Mouse (Mus musculus): ENCODE data around the gene S100a2.

S100a2 gene

DNA sequence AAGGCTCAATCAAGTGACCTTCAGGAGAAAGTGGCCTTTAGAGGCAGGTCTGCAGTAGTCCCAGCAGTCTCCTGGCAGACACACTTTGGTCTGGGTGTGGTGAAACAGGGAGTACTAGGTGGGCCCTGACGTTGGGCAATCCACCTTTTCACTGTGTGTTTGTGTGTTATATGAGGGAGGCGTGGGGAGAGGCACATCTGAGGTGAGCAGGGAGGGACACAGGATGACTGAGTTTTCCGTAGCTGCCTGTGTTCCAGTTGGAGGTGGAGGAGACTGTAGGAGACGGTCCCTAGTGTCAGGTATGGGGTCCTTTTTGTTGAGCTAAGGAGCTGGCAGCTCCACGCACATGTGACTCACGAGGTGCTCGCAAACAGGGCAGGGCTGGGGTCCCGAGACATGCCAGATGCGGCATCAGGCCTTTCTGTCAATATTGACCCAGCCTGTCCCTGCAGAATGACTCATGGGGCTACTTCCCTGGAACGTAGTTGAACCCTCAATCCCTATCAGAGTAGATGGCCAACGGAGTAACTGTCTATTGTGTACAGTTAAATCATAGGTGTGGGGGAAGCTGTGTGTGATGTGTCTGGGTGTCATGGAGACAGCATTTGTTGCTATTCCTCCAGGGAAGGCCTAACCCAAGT is 24.7 kb downstream of the S100a2 start:
- in situ Hi-C loops (cut with MboI, MseI), result loop anchor here (5.0 kb wide), 1 partner anchor 37 kb away; no protein-coding TSS in a partner anchor

DNA sequence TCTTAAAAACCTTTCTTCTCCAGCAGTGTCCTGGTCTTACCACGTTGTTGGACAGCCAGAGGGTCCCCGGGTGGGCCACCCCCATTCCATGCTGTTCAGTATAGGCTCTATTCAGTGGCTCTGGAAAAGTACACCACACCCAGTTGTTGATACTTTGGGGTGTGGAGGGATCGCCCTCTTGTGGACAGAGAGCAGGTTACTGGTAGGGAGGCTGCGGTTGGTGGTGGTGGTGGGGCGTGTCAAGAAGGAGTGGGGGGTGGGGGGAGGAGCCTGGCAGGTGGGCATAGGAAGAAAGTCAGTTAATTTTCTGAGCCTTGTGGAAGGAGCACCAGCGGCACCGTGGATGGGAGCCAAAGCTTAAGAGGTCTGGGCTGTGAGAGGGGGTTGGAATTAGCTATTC is 25.4 kb downstream of the S100a2 start:
- in situ Hi-C loops (cut with MboI, MseI), result no loop called here

GRCm38 (mm10) chr3:90615911-90616310 is 25.9 kb downstream of the S100a2 start:
- in situ Hi-C loops (cut with MboI, MseI), result no loop called here

DNA sequence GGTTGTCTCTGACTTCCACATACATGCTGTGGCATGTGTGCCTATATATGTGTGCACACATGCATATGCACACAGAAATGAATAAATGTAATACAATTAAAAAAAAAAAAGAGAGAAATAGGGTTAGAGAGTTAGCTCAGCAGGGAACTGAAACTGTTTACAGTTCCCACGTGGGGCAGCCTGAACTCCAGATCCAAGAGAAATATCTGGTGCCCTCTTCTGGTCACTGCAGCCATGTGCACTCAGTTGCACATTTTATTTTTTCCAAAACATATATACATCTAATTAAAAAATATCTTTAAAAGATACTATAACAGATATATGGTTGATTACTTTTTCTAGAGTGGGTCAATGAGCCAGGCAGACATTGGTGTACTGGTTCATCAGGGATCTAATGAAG is 27.5 kb downstream of the S100a2 start:
- in situ Hi-C loops (cut with MboI, MseI), result no loop called here

- in situ Hi-C loops (cut with MboI, MseI), result no loop called here
These were observed 31.5 kb downstream of the S100a2 start for GRCm38 (mm10) chr3:90621552-90621951.

DNA sequence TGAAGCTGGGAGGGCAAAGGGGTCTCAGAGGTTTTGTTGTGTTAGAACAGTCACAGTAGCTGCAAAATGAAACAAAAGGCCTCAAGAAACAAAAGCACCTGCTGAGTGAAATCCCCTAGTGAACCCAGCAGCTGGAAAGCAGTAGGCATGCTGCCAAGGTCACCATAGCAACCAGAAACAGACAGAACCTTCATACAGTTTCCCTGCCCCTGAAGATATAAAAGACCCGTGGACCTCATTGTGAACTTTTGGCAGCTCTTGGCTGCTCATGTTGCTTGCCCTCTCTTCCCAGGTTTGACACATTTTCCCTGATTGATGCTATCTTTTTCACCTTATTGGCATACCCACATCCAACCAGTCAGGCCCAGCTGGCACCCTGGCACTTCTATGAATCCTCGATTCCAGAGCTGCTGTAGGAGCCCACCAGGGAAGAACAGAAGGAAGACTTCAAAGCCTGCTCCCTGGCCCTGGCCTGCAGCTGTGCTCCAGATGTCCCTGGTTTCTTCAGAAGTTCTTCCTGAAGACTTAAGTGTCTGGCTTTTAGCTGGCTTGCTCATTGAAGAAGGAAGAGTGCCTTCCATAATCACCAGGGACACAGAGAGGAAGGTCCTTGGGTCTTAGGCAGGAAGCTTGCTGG is 33.5 kb downstream of the S100a2 start:
- in situ Hi-C loops (cut with MboI, MseI), result no loop called here

- in situ Hi-C loops (cut with MboI, MseI), result no loop called here
These were observed 35.4 kb downstream of the S100a2 start for GRCm38 (mm10) chr3:90625496-90625895.

GRCm38 (mm10) chr3:90626266-90627021 is 36.4 kb downstream of the S100a2 start:
- in situ Hi-C loops (cut with MboI, MseI), result no loop called here

- in situ Hi-C loops (cut with MboI, MseI), result no loop called here
These were observed 37.3 kb downstream of the S100a2 start for GRCm38 (mm10) chr3:90627366-90627765.

GRCm38 (mm10) chr3:90627807-90628206 is 37.8 kb downstream of the S100a2 start:
- in situ Hi-C loops (cut with MboI, MseI), result no loop called here

DNA sequence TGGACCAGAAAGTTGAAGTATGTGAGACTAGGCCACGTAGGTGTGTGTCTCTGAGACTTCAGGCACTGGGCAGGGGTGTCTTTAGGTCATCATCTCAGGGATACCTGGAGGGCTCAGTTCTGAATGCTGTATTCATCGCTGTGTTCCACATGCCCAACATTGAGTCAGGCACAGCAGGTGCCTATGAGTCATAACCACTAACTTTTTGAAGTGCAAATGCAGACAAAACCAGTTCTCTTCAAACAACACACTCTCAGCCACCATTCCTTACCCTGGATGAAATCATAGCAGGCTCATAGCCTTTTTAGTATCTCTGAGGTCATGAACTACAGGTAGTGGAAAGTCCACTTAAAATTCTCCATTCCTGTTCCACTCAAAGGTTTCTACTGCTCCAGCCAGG is 39.3 kb downstream of the S100a2 start:
- in situ Hi-C loops (cut with MboI, MseI), result no loop called here

- in situ Hi-C loops (cut with MboI, MseI), result no loop called here
These were observed 41.9 kb downstream of the S100a2 start for GRCm38 (mm10) chr3:90631984-90632383.

DNA sequence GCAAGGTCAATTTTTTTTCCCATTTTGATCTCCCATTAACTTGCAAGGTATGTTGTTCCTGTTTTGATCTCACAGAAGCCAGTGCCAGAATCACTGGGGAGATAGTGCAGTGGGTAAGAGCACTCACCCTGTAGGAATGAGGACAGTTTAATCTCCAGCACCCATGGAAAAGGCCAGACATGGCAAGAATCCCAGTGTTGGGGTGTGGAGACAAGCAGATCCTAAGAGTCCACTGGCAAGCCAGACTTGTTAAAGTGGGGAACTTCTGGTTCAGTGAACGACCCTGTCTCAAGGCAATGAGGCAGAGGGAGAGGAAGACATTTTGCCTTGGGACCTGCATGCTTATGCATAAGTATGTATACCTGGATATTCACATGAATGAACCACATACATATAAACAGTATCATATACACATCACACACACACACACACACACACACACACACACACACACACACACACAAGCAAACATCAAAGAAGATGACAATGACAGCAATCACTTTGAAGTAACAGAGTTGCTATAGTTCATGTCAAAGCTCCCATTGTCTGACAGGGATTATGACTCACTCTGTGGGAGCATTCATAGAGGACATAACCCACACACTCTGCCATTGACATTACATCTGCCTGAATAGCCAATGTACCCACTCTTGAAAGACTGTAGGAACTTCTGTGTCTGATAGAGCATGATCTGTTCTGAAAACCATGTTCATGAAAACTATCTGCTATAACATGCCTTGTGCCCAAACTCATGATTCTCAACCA is 48.6 kb downstream of the S100a2 start:
- in situ Hi-C loops (cut with MboI, MseI), result no loop called here

DNA sequence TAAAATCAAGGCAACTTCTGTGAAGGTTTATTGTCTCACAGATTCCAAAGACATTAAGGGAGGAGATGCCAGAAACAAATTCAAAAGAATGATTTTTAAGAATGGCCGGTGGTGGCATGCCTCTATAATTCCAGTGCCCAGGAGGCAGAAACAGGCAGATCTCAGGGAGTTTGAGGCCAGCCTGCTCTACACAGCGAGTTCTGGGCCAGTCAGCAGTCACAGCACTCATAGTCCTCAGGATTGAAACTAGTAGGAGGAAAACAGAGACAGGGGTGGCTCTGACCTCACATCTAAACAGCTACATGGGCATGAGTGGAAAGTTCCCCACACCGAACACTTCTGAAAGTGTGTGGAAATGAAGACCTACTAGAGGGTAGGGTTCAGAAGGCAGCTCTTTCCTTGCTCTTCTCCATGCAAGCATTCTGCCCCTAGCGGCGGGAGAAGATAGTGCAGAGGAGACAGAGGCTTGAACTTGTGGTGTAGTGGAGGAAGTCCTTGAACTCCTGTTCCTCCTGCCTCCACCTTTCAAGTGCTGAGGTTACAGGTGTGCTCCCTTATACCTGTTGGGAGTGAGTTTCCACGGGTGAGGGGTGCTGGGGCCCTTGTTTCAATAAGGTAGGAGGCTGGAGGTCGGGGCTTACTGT is 49.6 kb downstream of the S100a2 start:
- in situ Hi-C loops (cut with MboI, MseI), result no loop called here

GRCm38 (mm10) chr3:90640981-90641380 is 50.9 kb downstream of the S100a2 start:
- in situ Hi-C loops (cut with MboI, MseI), result no loop called here

All from T-helper 1 cell (primary cell).